Mouse (Mus musculus) heart, embryonic 15.5 days (tissue): ENCODE results near the gene Olfr1046. TPM values are rescaled to one million over a fixed set of nuclear protein-coding genes. Genes with fewer than 3 reads are reported as not detected.

ENCODE experiments used
- polyA plus RNA-seq: library from polyadenylated mRNA; unstranded; fragments of >200 nt; fragmentation: Nextera tagmentation; extraction: Ambion mirVana; gene quantifications from 2 replicates; pipeline ENCODE4 v1.2.1, GENCODE M21; 2015

Gene Olfr1046
- polyA plus RNA-seq, 1 experiment from 2014 or later, result not detected

Other genes starting within 250 kb of the Olfr1046 start
- not detected in 2 replicates for gene Olfr1029, start 245.4 kb downstream of the Olfr1046 start, polyA plus RNA-seq
- gene Olfr1030, start 240.0 kb downstream of the Olfr1046 start, polyA plus RNA-seq, result not detected in 2 replicates
- not detected in 2 replicates for gene Olfr1031, start 229.0 kb downstream of the Olfr1046 start, polyA plus RNA-seq
- gene Olfr1032, start 213.8 kb downstream of the Olfr1046 start, polyA plus RNA-seq, result not detected in 2 replicates
- 7.7 and 9.0 TPM in 2 replicates for gene Olfr1033, start 198.7 kb downstream of the Olfr1046 start, polyA plus RNA-seq
- gene Olfr1034, start 173.5 kb downstream of the Olfr1046 start, polyA plus RNA-seq, result 0.04 and 0.11 TPM in 2 replicates
- not detected in 2 replicates for gene Olfr1036, start 145.3 kb downstream of the Olfr1046 start, polyA plus RNA-seq
- gene Olfr1037, start 131.9 kb downstream of the Olfr1046 start, polyA plus RNA-seq, result not detected in 2 replicates
- not detected in 2 replicates for gene Olfr1039, start 83.4 kb downstream of the Olfr1046 start, polyA plus RNA-seq
- gene Olfr1040, start 72.6 kb downstream of the Olfr1046 start, polyA plus RNA-seq, result not detected in 2 replicates
- gene Olfr1042, start 57.5 kb downstream of the Olfr1046 start, polyA plus RNA-seq, result not detected in 2 replicates
- not detected in 2 replicates for gene Olfr1043, start 51.8 kb downstream of the Olfr1046 start, polyA plus RNA-seq
- gene Olfr1044, start 41.5 kb downstream of the Olfr1046 start, polyA plus RNA-seq, result not detected in 2 replicates
- not detected in 2 replicates for gene Olfr52, start 33.6 kb downstream of the Olfr1046 start, polyA plus RNA-seq
- gene Olfr1045, start 16.3 kb downstream of the Olfr1046 start, polyA plus RNA-seq, result not detected in 2 replicates
- gene Olfr1047, start 12.1 kb upstream of the Olfr1046 start, polyA plus RNA-seq, result not detected in 2 replicates
- not detected in 2 replicates for gene Olfr1048, start 21.0 kb upstream of the Olfr1046 start, polyA plus RNA-seq
- gene Olfr1049, start 39.0 kb upstream of the Olfr1046 start, polyA plus RNA-seq, result not detected in 2 replicates
- not detected in 2 replicates for gene Olfr1051, start 59.8 kb upstream of the Olfr1046 start, polyA plus RNA-seq
- not detected in 2 replicates for gene Olfr1052, start 73.1 kb upstream of the Olfr1046 start, polyA plus RNA-seq
- gene Olfr1053, start 96.0 kb upstream of the Olfr1046 start, polyA plus RNA-seq, result not detected in 2 replicates
- gene Olfr1054, start 116.1 kb upstream of the Olfr1046 start, polyA plus RNA-seq, result not detected in 2 replicates
- not detected in 2 replicates for gene Olfr1055, start 131.0 kb upstream of the Olfr1046 start, polyA plus RNA-seq
- gene Olfr1056, start 143.2 kb upstream of the Olfr1046 start, polyA plus RNA-seq, result not detected in 2 replicates
- gene Olfr1057, start 159.1 kb upstream of the Olfr1046 start, polyA plus RNA-seq, result not detected in 2 replicates
- gene Olfr1058, start 169.2 kb upstream of the Olfr1046 start, polyA plus RNA-seq, result not detected in 2 replicates
- gene Olfr1061, start 194.7 kb upstream of the Olfr1046 start, polyA plus RNA-seq, result not detected in 2 replicates
- gene Olfr1062, start 207.4 kb upstream of the Olfr1046 start, polyA plus RNA-seq, result not detected in 2 replicates
- gene Olfr1065, start 231.3 kb upstream of the Olfr1046 start, polyA plus RNA-seq, result not detected in 2 replicates
- gene Olfr1066, start 237.0 kb upstream of the Olfr1046 start, polyA plus RNA-seq, result not detected in 2 replicates